Mouse (Mus musculus) brain, embryonic 14.5 days (tissue): Measurements from ENCODE around the gene Urgcp.

Source experiments
- CTCF ChIP-seq: fragments of 200-500 bp; IDR thresholded peaks from 2 replicates; pipeline ENCODE4 v1.5.1; 2012; ENCODE audit warnings: inconsistent platforms, mild to moderate bottlenecking, moderate library complexity, borderline replicate concordance; ENCODE audit not compliant: insufficient read depth, insufficient read length; ENCODE audit errors: extremely low read depth
- POLR2A ChIP-seq: fragments of 200-500 bp; IDR thresholded peaks from 2 replicates; pipeline ENCODE4 v1.6.1; 2012; ENCODE audit warnings: mild to moderate bottlenecking, inconsistent platforms, borderline replicate concordance; ENCODE audit not compliant: poor library complexity, insufficient read depth, insufficient read length, severe bottlenecking; ENCODE audit errors: extremely low read depth

- TF ChIP-seq CTCF = no peak
- TF ChIP-seq POLR2A = no peak
These were observed 35.8 kb upstream of the Urgcp start for GRCm38 (mm10) chr11:5797928-5798327.
